Mouse (Mus musculus): ENCODE results near the gene Bco1.

Gene Bco1

GRCm38 (mm10) chr8:117148520-117148919 is 52.9 kb downstream of the Bco1 start:
- no peak for DNase-seq (ENCODE audit: low read depth, low spot score)

- no peak for DNase-seq (ENCODE audit: low read depth, low spot score)
Measured at GRCm38 (mm10) chr8:117156149-117156548, 60.5 kb downstream of the Bco1 start.

GRCm38 (mm10) chr8:117156866-117157768 is 61.5 kb downstream of the Bco1 start:
- no peak for DNase-seq (ENCODE audit: low read depth, low spot score)

GRCm38 (mm10) chr8:117157769-117158091 is 62.1 kb downstream of the Bco1 start:
- peak; percentile 91 for DNase-seq (ENCODE audit: low read depth, low spot score)

GRCm38 (mm10) chr8:117158135-117158761 is 62.6 kb downstream of the Bco1 start, which contains the start of gene Gan:
TSS of gene Gan (plus strand) at chr8:117158135.
- peak; percentile 4 for DNase-seq (ENCODE audit: low read depth, low spot score)

- DNase-seq (ENCODE audit: low read depth, low spot score): no peak
Measured at GRCm38 (mm10) chr8:117159031-117159430, 63.4 kb downstream of the Bco1 start.

- DNase-seq (ENCODE audit: low read depth, low spot score): no peak
Measured at GRCm38 (mm10) chr8:117164912-117165311, 69.3 kb downstream of the Bco1 start.

- DNase-seq (ENCODE audit: low read depth, low spot score): no peak
Measured at GRCm38 (mm10) chr8:117165542-117165941, 69.9 kb downstream of the Bco1 start.

GRCm38 (mm10) chr8:117166515-117166914 is 70.9 kb downstream of the Bco1 start:
- no peak for DNase-seq (ENCODE audit: low read depth, low spot score)

- DNase-seq (ENCODE audit: low read depth, low spot score): no peak
Measured at GRCm38 (mm10) chr8:117167243-117167883, 71.7 kb downstream of the Bco1 start.

- no peak for DNase-seq (ENCODE audit: low read depth, low spot score)
Measured at GRCm38 (mm10) chr8:117168378-117168777, 72.7 kb downstream of the Bco1 start.

- DNase-seq (ENCODE audit: low read depth, low spot score): no peak
Measured at GRCm38 (mm10) chr8:117171826-117172225, 76.2 kb downstream of the Bco1 start.

GRCm38 (mm10) chr8:117172904-117173303 is 77.2 kb downstream of the Bco1 start:
- DNase-seq (ENCODE audit: low read depth, low spot score): no peak

GRCm38 (mm10) chr8:117173690-117174089 is 78.0 kb downstream of the Bco1 start:
- no peak for DNase-seq (ENCODE audit: low read depth, low spot score)

- DNase-seq (ENCODE audit: low read depth, low spot score): no peak
Measured at GRCm38 (mm10) chr8:117174536-117174935, 78.9 kb downstream of the Bco1 start.

GRCm38 (mm10) chr8:117176308-117176707 is 80.7 kb downstream of the Bco1 start:
- DNase-seq (ENCODE audit: low read depth, low spot score): no peak

GRCm38 (mm10) chr8:117177236-117177635 is 81.6 kb downstream of the Bco1 start:
- no peak for DNase-seq (ENCODE audit: low read depth, low spot score)

- DNase-seq (ENCODE audit: low read depth, low spot score): no peak
Measured at GRCm38 (mm10) chr8:117178039-117178438, 82.4 kb downstream of the Bco1 start.

- no peak for DNase-seq (ENCODE audit: low read depth, low spot score)
Measured at GRCm38 (mm10) chr8:117178676-117179075, 83.0 kb downstream of the Bco1 start.

- no peak for DNase-seq (ENCODE audit: low read depth, low spot score)
Measured at GRCm38 (mm10) chr8:117182746-117183145, 87.1 kb downstream of the Bco1 start.
